Mouse (Mus musculus): ENCODE results near the gene Ubac2. TPM values are rescaled to one million over a fixed set of nuclear protein-coding genes. Genes with fewer than 3 reads are reported as not detected.
"Not testable (repeated sequence)": the region's sequence is repeated elsewhere in the genome, so short reads cannot be mapped to it uniquely, and the experiment has no call there.

Gene Ubac2
- polyA plus RNA-seq (2015; fragmentation: Nextera tagmentation; extraction: Ambion mirVana): 67.3 and 67.5 TPM in 2 replicates

- Histone ChIP-seq H3K4me2 (replicated peaks) (peak within 1 kb of the TSS; percentile 90), H3K27ac (replicated peaks) (peak within 1 kb of the TSS; percentile 92), H3K9me3 (replicated peaks) (no peaks in the 10 kb centered on the region), H3K27me3 (no peaks in the 10 kb centered on the region; the same call in 1 of the 2 replicates), H3K4me3 (replicated peaks) (peak within 1 kb of the TSS; percentile 87), H3K36me3 (no peaks in the 10 kb centered on the region), H3K9ac (peak within 1 kb of the TSS; percentile 83), H3K4me1 (peaks cover 22% of the 10 kb centered on the region)
- peak; percentile 98 for ATAC-seq (ENCODE audit: insufficient number of reproducible peaks, low FRiP score, low TSS enrichment, low read depth)
- WGBS: under 1% methylated on average over 61 of the region's 61 CpGs
Observed at GRCm38 (mm10) chr14:121878176-121878858, at the start of gene Ubac2. Ubac2 (plus strand) TSS chr14:121878620.

- Histone ChIP-seq H3K27me3 (no peaks in the 10 kb centered on the region), H3K9ac (no peak overlapping the region), H3K4me2 (replicated peaks) (no peak overlapping the region), H3K27ac (replicated peaks) (no peak overlapping the region), H3K9me3 (replicated peaks) (no peaks in the 10 kb centered on the region), H3K36me3 (no peaks in the 10 kb centered on the region), H3K4me1 (no peaks in the 10 kb centered on the region), H3K4me3 (replicated peaks) (no peak overlapping the region)
- no peak for ATAC-seq (ENCODE audit: insufficient number of reproducible peaks, low FRiP score, low TSS enrichment, low read depth)
- 85% methylated on average over 4 of the region's 4 CpGs for WGBS
Observed at GRCm38 (mm10) chr14:121829816-121830442, 48.5 kb upstream of the Ubac2 start.

- no peak for ATAC-seq (ENCODE audit: insufficient number of reproducible peaks, low FRiP score, low TSS enrichment, low read depth)
- no peak overlapping the region for H3K9ac ChIP-seq
- no peaks in the 10 kb centered on the region for H3K36me3 ChIP-seq
- H3K27ac ChIP-seq (replicated peaks): no peak overlapping the region
- H3K4me1 ChIP-seq: no peaks in the 10 kb centered on the region
- no peak overlapping the region for H3K4me3 ChIP-seq (replicated peaks)
- H3K27me3 ChIP-seq: no peaks in the 10 kb centered on the region
- H3K9me3 ChIP-seq (replicated peaks): no peaks in the 10 kb centered on the region
- WGBS: 75% methylated on average over 2 of the region's 2 CpGs
- no peak overlapping the region for H3K4me2 ChIP-seq (replicated peaks)
Observed at GRCm38 (mm10) chr14:121833001-121833520, 45.4 kb upstream of the Ubac2 start.

DNA sequence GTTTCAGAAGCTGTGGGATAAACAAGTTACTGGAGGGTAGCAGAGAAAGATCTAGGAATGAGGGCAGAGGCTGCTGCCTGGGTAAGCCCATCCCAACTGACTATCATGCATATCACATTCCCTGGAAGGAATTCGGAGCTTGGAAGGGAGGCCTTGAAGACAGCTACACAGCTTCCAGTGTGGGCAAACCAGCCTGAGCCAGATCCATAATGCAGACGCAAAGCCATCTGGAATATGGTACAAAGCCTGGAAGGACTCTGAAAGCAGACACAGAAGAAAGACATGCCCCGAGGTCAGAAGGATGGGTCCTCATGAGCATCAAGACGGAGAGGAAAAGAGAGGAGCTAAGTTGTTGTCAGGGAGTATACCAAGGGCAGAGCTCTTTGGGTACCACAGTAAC, 40.3 kb upstream of the Ubac2 start:
- no peaks in the 10 kb centered on the region for H3K36me3 ChIP-seq
- WGBS: 77% methylated on average over 4 of the region's 4 CpGs
- H3K4me1 ChIP-seq: no peaks in the 10 kb centered on the region
- no peak overlapping the region for H3K27ac ChIP-seq (replicated peaks)
- H3K27me3 ChIP-seq: no peaks in the 10 kb centered on the region
- no peak for ATAC-seq (ENCODE audit: insufficient number of reproducible peaks, low FRiP score, low TSS enrichment, low read depth)
- no peak overlapping the region for H3K9ac ChIP-seq
- no peak overlapping the region for H3K4me3 ChIP-seq (replicated peaks)
- H3K4me2 ChIP-seq (replicated peaks): no peak overlapping the region
- H3K9me3 ChIP-seq (replicated peaks): 0 out of 2 replicates have a peak, but pooled peaks cover 7% of the 10 kb centered on the region

- H3K4me1 ChIP-seq: no peaks in the 10 kb centered on the region
- 0 out of 2 replicates have a peak, but pooled peaks cover 7% of the 10 kb centered on the region for H3K9me3 ChIP-seq (replicated peaks)
- no peaks in the 10 kb centered on the region for H3K27me3 ChIP-seq
- H3K9ac ChIP-seq: no peak overlapping the region
- no peaks in the 10 kb centered on the region for H3K36me3 ChIP-seq
- WGBS: 81% methylated on average over 8 of the region's 8 CpGs
- no peak overlapping the region for H3K4me2 ChIP-seq (replicated peaks)
- H3K27ac ChIP-seq (replicated peaks): no peak overlapping the region
- H3K4me3 ChIP-seq (replicated peaks): no peak overlapping the region
- no peak for ATAC-seq (ENCODE audit: insufficient number of reproducible peaks, low FRiP score, low TSS enrichment, low read depth)
Observed at GRCm38 (mm10) chr14:121840217-121840616, 38.2 kb upstream of the Ubac2 start.

- no peaks in the 10 kb centered on the region for H3K9me3 ChIP-seq (replicated peaks)
- no peaks in the 10 kb centered on the region for H3K36me3 ChIP-seq
- no peak for ATAC-seq (ENCODE audit: insufficient number of reproducible peaks, low FRiP score, low TSS enrichment, low read depth)
- 57% methylated on average over 8 of the region's 8 CpGs for WGBS
- no peak overlapping the region for H3K9ac ChIP-seq
- no peak overlapping the region for H3K4me2 ChIP-seq (replicated peaks)
- H3K4me3 ChIP-seq (replicated peaks): no peak overlapping the region
- no peaks in the 10 kb centered on the region for H3K27me3 ChIP-seq
- no peak overlapping the region for H3K27ac ChIP-seq (replicated peaks)
- no peaks in the 10 kb centered on the region for H3K4me1 ChIP-seq
Observed at GRCm38 (mm10) chr14:121844486-121844885, 33.9 kb upstream of the Ubac2 start.

DNA sequence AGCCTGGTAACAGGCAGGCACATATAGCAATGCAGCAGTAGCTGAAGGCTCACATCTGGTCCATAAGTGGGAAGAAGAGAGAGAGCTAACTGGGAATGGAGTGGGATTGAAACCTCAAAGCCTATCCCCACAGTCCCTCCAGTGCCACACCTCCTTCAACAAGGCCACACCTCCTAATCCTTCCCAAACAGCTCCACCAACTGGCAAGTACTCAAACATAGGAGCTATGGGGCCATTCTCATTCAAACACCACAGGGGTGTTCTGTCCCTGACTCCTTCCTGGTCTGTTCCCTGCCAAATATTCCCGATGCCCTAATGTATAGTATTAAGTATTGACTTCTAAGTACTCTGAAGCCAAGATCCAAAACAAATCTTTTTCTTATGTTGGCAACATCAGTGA, 27.2 kb upstream of the Ubac2 start:
- Histone ChIP-seq H3K9me3 (replicated peaks) (no peaks in the 10 kb centered on the region), H3K4me3 (replicated peaks) (no peak overlapping the region), H3K4me1 (no peaks in the 10 kb centered on the region), H3K27ac (replicated peaks) (no peak overlapping the region), H3K27me3 (no peaks in the 10 kb centered on the region), H3K36me3 (no peaks in the 10 kb centered on the region), H3K9ac (no peak overlapping the region), H3K4me2 (replicated peaks) (no peak overlapping the region)
- WGBS: 81% methylated on average over 1 of the region's 1 CpGs
- no peak for ATAC-seq (ENCODE audit: insufficient number of reproducible peaks, low FRiP score, low TSS enrichment, low read depth)

DNA sequence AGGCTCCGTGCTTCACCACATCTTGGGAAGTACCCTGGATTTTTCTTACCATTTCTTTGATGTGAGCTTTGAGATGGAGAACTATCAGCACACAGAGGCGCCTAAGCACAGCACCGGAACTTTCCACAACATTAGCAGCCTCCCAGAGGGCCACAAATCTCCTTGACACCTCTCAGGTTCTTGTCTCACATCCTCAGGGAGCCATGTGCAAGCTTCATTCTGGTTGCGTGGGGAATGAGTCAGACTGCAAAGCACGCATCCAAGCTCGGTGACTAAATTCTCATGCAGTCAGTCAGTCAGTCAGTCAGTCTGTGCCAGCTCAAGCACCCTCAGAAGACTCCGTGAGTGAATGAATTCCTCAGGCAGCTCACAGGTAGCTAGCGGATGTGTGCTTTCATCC, 25.9 kb upstream of the Ubac2 start:
- no peak overlapping the region for H3K4me2 ChIP-seq (replicated peaks)
- H3K4me1 ChIP-seq: no peaks in the 10 kb centered on the region
- H3K27ac ChIP-seq (replicated peaks): no peak overlapping the region
- WGBS: 80% methylated on average over 8 of the region's 8 CpGs
- no peak overlapping the region for H3K9ac ChIP-seq
- H3K9me3 ChIP-seq (replicated peaks): no peaks in the 10 kb centered on the region
- no peak overlapping the region for H3K4me3 ChIP-seq (replicated peaks)
- no peaks in the 10 kb centered on the region for H3K27me3 ChIP-seq
- no peak for ATAC-seq (ENCODE audit: insufficient number of reproducible peaks, low FRiP score, low TSS enrichment, low read depth)
- H3K36me3 ChIP-seq: no peaks in the 10 kb centered on the region

DNA sequence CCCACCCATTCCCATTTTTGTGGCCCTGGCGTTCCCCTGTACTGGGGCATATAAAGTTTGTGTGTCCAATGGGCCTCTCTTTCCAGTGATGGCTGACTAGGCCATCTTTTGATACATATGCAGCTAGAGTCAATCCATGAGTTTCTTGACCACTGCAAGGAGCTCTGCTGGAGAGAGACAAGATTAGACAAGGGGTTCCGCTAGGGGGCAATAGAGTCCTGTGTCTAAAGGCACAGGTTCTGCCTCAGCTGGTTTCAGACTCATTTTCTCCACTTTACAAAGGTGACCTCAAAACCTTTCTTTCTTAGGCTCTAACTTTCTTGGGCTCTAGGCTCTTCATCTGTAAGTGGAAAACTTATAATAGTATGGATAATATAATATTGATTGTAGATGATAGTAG, 13.3 kb upstream of the Ubac2 start:
- not testable (repeated sequence) for H3K9ac ChIP-seq; H3K27ac ChIP-seq (replicated peaks); ATAC-seq (ENCODE audit: insufficient number of reproducible peaks, low FRiP score, low TSS enrichment, low read depth); H3K4me2 ChIP-seq (replicated peaks); H3K4me1 ChIP-seq; H3K9me3 ChIP-seq (replicated peaks); H3K36me3 ChIP-seq; H3K27me3 ChIP-seq; H3K4me3 ChIP-seq (replicated peaks)
- 20% methylated on average over 2 of the region's 2 CpGs for WGBS

- H3K27me3 ChIP-seq: no peaks in the 10 kb centered on the region
- no peak overlapping the region for H3K27ac ChIP-seq (replicated peaks)
- 70% methylated on average over 3 of the region's 3 CpGs for WGBS
- no peaks in the 10 kb centered on the region for H3K9me3 ChIP-seq (replicated peaks)
- H3K4me3 ChIP-seq (replicated peaks): no peak overlapping the region
- no peaks in the 10 kb centered on the region for H3K36me3 ChIP-seq
- no peak for ATAC-seq (ENCODE audit: insufficient number of reproducible peaks, low FRiP score, low TSS enrichment, low read depth)
- H3K4me1 ChIP-seq: peaks cover 3% of the 10 kb centered on the region; the same call in 1 of the 2 replicates
- H3K9ac ChIP-seq: no peak overlapping the region
- no peak overlapping the region for H3K4me2 ChIP-seq (replicated peaks)
Observed at GRCm38 (mm10) chr14:121866574-121866973, 11.8 kb upstream of the Ubac2 start.

- H3K4me3 ChIP-seq (replicated peaks): no peak overlapping the region
- WGBS: 45% methylated on average over 1 of the region's 1 CpGs
- H3K27me3 ChIP-seq: no peaks in the 10 kb centered on the region; the same call in 1 of the 2 replicates
- no peak overlapping the region for H3K9ac ChIP-seq
- ATAC-seq (ENCODE audit: insufficient number of reproducible peaks, low FRiP score, low TSS enrichment, low read depth): peak; percentile 69
- H3K4me1 ChIP-seq: peaks cover 3% of the 10 kb centered on the region; the same call in 1 of the 2 replicates
- H3K4me2 ChIP-seq (replicated peaks): no peak overlapping the region
- no peaks in the 10 kb centered on the region for H3K36me3 ChIP-seq
- H3K27ac ChIP-seq (replicated peaks): peak overlapping the region; percentile 80
- no peaks in the 10 kb centered on the region for H3K9me3 ChIP-seq (replicated peaks)
Observed at GRCm38 (mm10) chr14:121869111-121869510, 9.3 kb upstream of the Ubac2 start.
